Mouse (Mus musculus): ENCODE results near the gene Caly. TPM values are rescaled to one million over a fixed set of nuclear protein-coding genes. Genes with fewer than 3 reads are reported as not detected.
A peak's percentile ranks its signal among the peaks of the same experiment; 100 is the strongest.

The Caly gene
- polyA plus RNA-seq, 1 experiment from 2014 or later: 3.4 TPM

DNA sequence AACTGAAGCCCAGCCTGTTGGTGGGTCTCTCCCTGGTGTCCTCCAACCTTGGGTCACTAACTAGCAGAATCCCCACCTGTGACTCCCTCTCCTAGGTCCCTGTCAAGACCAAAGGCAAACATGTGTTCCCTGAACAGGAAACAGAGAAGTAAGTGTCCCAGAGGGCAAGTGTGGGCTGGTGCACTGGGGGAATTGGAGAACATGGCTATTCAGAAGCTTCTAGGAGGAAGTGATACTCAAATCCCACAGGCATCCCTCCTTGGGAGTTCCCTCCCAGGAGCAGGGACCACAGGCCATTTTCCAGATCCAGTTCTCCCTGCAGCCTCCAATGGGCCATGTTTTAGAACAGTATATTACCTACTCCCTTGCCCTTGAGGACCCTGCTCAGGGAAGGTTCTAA is 13.7 kb upstream of the Caly start:
- DNase-seq (ENCODE audit: low spot score) (no peak), ATAC-seq (ENCODE audit: low read depth) (no peak)
- no peak overlapping the region for H3K4me3 ChIP-seq (ENCODE audit: low read depth, low read length)
- no peak overlapping the region for H3K27ac ChIP-seq (replicated peaks; ENCODE audit: low read depth, low read length)
- H3K9me3 ChIP-seq (ENCODE audit: control insufficient read depth, low read length): no peaks in the 10 kb centered on the region
- no peak overlapping the region for H3K9ac ChIP-seq (ENCODE audit: low read depth, low read length)
- H3K4me2 ChIP-seq (ENCODE audit: low read depth, low read length): no peak overlapping the region
- H3K36me3 ChIP-seq (ENCODE audit: control insufficient read depth, insufficient read depth, low read length): no peaks in the 10 kb centered on the region
- H3K4me1 ChIP-seq (ENCODE audit: control insufficient read depth, insufficient read depth, low read length): no peaks in the 10 kb centered on the region
- H3K27me3 ChIP-seq (replicated peaks; ENCODE audit: control insufficient read depth, insufficient read depth, low read length): no peaks in the 10 kb centered on the region

DNA sequence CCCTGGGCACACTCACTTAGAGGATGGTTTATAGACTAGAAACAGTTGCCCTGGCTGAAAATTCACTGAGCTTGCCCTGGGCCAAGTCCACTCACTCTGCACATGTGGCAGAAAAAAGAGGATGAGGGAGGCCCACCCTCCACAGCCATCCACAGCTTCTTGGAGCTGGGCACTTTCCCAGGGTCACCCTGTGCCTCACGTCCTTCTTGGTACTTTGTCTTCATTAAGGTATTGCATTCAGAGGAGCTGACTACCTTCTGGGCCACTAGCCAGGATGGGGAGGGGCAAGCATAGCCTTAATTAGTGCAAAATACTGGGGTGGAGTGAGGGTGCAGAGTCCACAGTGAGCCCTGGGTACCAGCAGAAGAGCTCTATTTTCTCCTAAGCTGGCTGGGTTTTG is 13.2 kb upstream of the Caly start:
- H3K36me3 ChIP-seq (ENCODE audit: control insufficient read depth, insufficient read depth, low read length): no peaks in the 10 kb centered on the region
- ATAC-seq (ENCODE audit: low read depth) (no peak), DNase-seq (ENCODE audit: low spot score) (no peak)
- no peak overlapping the region for H3K4me2 ChIP-seq (ENCODE audit: low read depth, low read length)
- H3K27ac ChIP-seq (replicated peaks; ENCODE audit: low read depth, low read length): no peak overlapping the region
- no peaks in the 10 kb centered on the region for H3K9me3 ChIP-seq (ENCODE audit: control insufficient read depth, low read length)
- H3K4me1 ChIP-seq (ENCODE audit: control insufficient read depth, insufficient read depth, low read length): no peaks in the 10 kb centered on the region
- WGBS: 38% methylated on average over 1 of the region's 1 CpGs
- H3K27me3 ChIP-seq (replicated peaks; ENCODE audit: control insufficient read depth, insufficient read depth, low read length): no peaks in the 10 kb centered on the region
- H3K9ac ChIP-seq (ENCODE audit: low read depth, low read length): no peak overlapping the region
- no peak overlapping the region for H3K4me3 ChIP-seq (ENCODE audit: low read depth, low read length)

DNA sequence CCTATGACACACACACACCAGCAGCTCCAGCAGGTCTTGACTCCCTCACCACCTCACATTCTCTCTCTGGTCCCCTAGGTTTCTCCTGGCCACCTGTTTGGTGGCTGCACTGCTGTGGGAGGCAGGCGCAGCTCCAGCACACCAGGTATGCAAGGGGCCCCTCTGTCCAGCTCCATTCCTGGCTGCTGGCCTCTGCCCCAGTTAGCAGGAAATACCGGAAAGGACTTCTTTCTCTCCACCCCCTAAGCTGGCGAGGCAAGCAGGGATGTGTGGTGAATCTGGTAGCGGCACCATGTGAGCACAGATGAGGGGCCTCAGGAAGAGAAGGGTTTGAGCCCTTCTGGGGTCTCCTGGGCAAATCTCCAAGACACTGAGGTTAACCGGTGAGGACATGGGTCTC is 12.6 kb upstream of the Caly start:
- Histone ChIP-seq H3K27me3 (replicated peaks; ENCODE audit: control insufficient read depth, insufficient read depth, low read length) (no peaks in the 10 kb centered on the region), H3K9me3 (ENCODE audit: control insufficient read depth, low read length) (no peaks in the 10 kb centered on the region), H3K4me1 (ENCODE audit: control insufficient read depth, insufficient read depth, low read length) (no peaks in the 10 kb centered on the region), H3K36me3 (ENCODE audit: control insufficient read depth, insufficient read depth, low read length) (no peaks in the 10 kb centered on the region), H3K9ac (ENCODE audit: low read depth, low read length) (no peak overlapping the region), H3K27ac (replicated peaks; ENCODE audit: low read depth, low read length) (no peak overlapping the region), H3K4me2 (ENCODE audit: low read depth, low read length) (no peak overlapping the region), H3K4me3 (ENCODE audit: low read depth, low read length) (no peak overlapping the region)
- WGBS: 57% methylated on average over 5 of the region's 5 CpGs
- DNase-seq (ENCODE audit: low spot score): no peak
- no peak for ATAC-seq (ENCODE audit: low read depth)

GRCm38 (mm10) chr7:140092924-140093528 is 10.7 kb upstream of the Caly start, which contains the start of gene Prap1:
Gene Prap1, plus strand, starts transcription at chr7:140093395.
- Histone ChIP-seq H3K9me3 (ENCODE audit: control insufficient read depth, low read length) (no peaks in the 10 kb centered on the region), H3K27me3 (replicated peaks; ENCODE audit: control insufficient read depth, insufficient read depth, low read length) (no peaks in the 10 kb centered on the region), H3K27ac (replicated peaks; ENCODE audit: low read depth, low read length) (no peak within 1 kb of the TSS), H3K4me1 (ENCODE audit: control insufficient read depth, insufficient read depth, low read length) (no peaks in the 10 kb centered on the region), H3K36me3 (ENCODE audit: control insufficient read depth, insufficient read depth, low read length) (no peaks in the 10 kb centered on the region), H3K4me3 (ENCODE audit: low read depth, low read length) (no peak within 1 kb of the TSS), H3K4me2 (ENCODE audit: low read depth, low read length) (no peak within 1 kb of the TSS), H3K9ac (ENCODE audit: low read depth, low read length) (no peak within 1 kb of the TSS)
- 75% methylated on average over 5 of the region's 5 CpGs for WGBS
- ATAC-seq (ENCODE audit: low read depth) (no peak), DNase-seq (ENCODE audit: low spot score) (no peak)

GRCm38 (mm10) chr7:140090601-140091000 is 8.3 kb upstream of the Caly start:
- Histone ChIP-seq H3K9ac (ENCODE audit: low read depth, low read length) (no peak overlapping the region), H3K4me3 (ENCODE audit: low read depth, low read length) (no peak overlapping the region), H3K4me2 (ENCODE audit: low read depth, low read length) (no peak overlapping the region), H3K36me3 (ENCODE audit: control insufficient read depth, insufficient read depth, low read length) (no peaks in the 10 kb centered on the region), H3K9me3 (ENCODE audit: control insufficient read depth, low read length) (no peaks in the 10 kb centered on the region), H3K27me3 (replicated peaks; ENCODE audit: control insufficient read depth, insufficient read depth, low read length) (no peaks in the 10 kb centered on the region), H3K4me1 (ENCODE audit: control insufficient read depth, insufficient read depth, low read length) (no peaks in the 10 kb centered on the region), H3K27ac (replicated peaks; ENCODE audit: low read depth, low read length) (no peak overlapping the region)
- WGBS: 67% methylated on average over 10 of the region's 10 CpGs
- DNase-seq (ENCODE audit: low spot score) (peak; percentile 66), ATAC-seq (ENCODE audit: low read depth) (no peak)

GRCm38 (mm10) chr7:140081408-140082241 is 723 bp downstream of the Caly start:
- Histone ChIP-seq H3K4me2 (ENCODE audit: low read depth, low read length) (peak overlapping the region; percentile 47), H3K4me3 (ENCODE audit: low read depth, low read length) (peak overlapping the region; percentile 22), H3K9ac (ENCODE audit: low read depth, low read length) (no peak overlapping the region), H3K27ac (replicated peaks; ENCODE audit: low read depth, low read length) (no peak overlapping the region), H3K9me3 (ENCODE audit: control insufficient read depth, low read length) (no peaks in the 10 kb centered on the region), H3K4me1 (ENCODE audit: control insufficient read depth, insufficient read depth, low read length) (peaks cover 11% of the 10 kb centered on the region), H3K27me3 (replicated peaks; ENCODE audit: control insufficient read depth, insufficient read depth, low read length) (peaks cover 44% of the 10 kb centered on the region), H3K36me3 (ENCODE audit: control insufficient read depth, insufficient read depth, low read length) (no peaks in the 10 kb centered on the region)
- no peak for DNase-seq (ENCODE audit: low spot score)
- ATAC-seq (ENCODE audit: low read depth): no peak
- WGBS: 15% methylated on average over 20 of the region's 20 CpGs

DNA sequence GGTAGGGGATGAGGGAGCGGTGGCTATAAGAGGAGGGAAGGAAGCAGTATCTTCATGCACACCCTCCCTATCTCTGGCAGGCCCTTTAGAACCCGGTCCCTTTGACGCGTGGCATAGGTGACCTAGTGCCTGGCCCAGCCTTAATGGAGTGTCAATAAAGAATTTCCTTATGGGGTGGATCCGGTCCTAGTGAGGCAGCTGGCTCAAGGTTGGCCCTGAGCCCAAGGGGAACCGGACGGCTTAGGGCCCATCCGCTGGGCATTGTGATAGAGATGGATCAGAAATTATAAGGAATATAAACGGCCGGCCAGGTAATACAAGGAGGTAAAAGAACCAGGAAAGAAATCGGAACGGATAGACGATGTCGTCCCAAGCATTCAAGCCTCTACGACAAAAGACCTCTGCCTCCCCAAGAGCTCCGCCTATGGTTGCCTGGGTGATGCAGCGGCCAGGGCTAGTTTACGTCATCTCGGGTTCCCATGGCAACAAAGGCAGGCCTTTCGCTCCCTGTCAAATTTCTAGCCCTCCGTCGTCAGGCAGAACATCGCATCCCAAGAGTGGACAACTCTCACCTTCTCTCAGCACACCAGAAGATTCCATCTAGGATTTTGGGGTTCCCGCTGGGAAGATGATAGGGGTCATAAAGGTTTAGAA is 1.7 kb downstream of the Caly start:
- Histone ChIP-seq H3K27ac (replicated peaks; ENCODE audit: low read depth, low read length) (no peak overlapping the region), H3K27me3 (replicated peaks; ENCODE audit: control insufficient read depth, insufficient read depth, low read length) (peaks cover 44% of the 10 kb centered on the region), H3K36me3 (ENCODE audit: control insufficient read depth, insufficient read depth, low read length) (no peaks in the 10 kb centered on the region), H3K9ac (ENCODE audit: low read depth, low read length) (peak overlapping the region; percentile 49), H3K9me3 (ENCODE audit: control insufficient read depth, low read length) (no peaks in the 10 kb centered on the region), H3K4me1 (ENCODE audit: control insufficient read depth, insufficient read depth, low read length) (peaks cover 11% of the 10 kb centered on the region), H3K4me3 (ENCODE audit: low read depth, low read length) (peak overlapping the region; percentile 22), H3K4me2 (ENCODE audit: low read depth, low read length) (peak overlapping the region; percentile 47)
- DNase-seq (ENCODE audit: low spot score) (peak; percentile 90), ATAC-seq (ENCODE audit: low read depth) (peak; percentile 77)
- WGBS: 4% methylated on average over 24 of the region's 24 CpGs

DNA sequence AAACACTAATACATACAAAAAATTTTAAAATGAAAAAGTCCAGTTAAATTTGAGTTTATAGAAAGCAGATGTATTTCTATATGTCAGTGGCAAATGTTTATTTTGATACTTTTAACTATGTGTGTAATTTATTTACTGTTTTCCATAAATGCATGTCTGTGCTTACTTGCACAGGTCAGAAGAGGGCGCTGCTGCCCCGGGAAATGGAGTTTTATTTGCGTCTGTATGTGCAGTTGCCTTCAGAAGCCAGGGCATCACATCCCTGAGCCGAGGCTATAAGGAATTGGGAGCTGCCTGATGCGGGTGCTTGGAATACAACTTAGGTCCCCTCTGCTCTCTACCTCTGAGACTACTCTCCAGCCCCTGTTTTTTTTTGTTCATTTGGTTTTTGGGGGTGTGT is 3.6 kb downstream of the Caly start:
- 5% methylated on average over 5 of the region's 5 CpGs for WGBS
- Histone ChIP-seq H3K27ac (replicated peaks; ENCODE audit: low read depth, low read length) (no peak overlapping the region), H3K4me3 (ENCODE audit: low read depth, low read length) (no peak overlapping the region), H3K27me3 (replicated peaks; ENCODE audit: control insufficient read depth, insufficient read depth, low read length) (peaks cover 44% of the 10 kb centered on the region), H3K9me3 (ENCODE audit: control insufficient read depth, low read length) (no peaks in the 10 kb centered on the region), H3K9ac (ENCODE audit: low read depth, low read length) (no peak overlapping the region), H3K36me3 (ENCODE audit: control insufficient read depth, insufficient read depth, low read length) (no peaks in the 10 kb centered on the region), H3K4me1 (ENCODE audit: control insufficient read depth, insufficient read depth, low read length) (peaks cover 11% of the 10 kb centered on the region), H3K4me2 (ENCODE audit: low read depth, low read length) (no peak overlapping the region)
- DNase-seq (ENCODE audit: low spot score): peak; percentile 80
- no peak for ATAC-seq (ENCODE audit: low read depth)
